Mouse (Mus musculus) forebrain, embryonic 12.5 days (tissue): ENCODE measurements at regions not wholly inside any gene's neighbourhood (a gene's known extent, or its start where the extent isn't known, plus 50 kb on each side); places are given as distances from the start of the nearest gene placed in this dataset.
"Not testable (repeated sequence)": the region's sequence is repeated elsewhere in the genome, so short reads cannot be mapped to it uniquely, and the experiment has no call there.

Experiments
- ATAC-seq: fragments of 200-750 bp; cut with Nextera tagmentation; 2 replicates; pipeline ENCODE4 v1.8.0; 2017; ENCODE audit warnings: moderate TSS enrichment; ENCODE audit not compliant: low FRiP score
- H3K27ac ChIP-seq: fragments of 300-500 bp; sonication (generic); 2 replicates; pipeline ENCODE4 v1.5.1; 2016; ENCODE audit warnings: mild to moderate bottlenecking
- H3K27me3 ChIP-seq: fragments of 300-500 bp; sonication (generic); 2 replicates; pipeline ENCODE4 v1.6.1; 2016; ENCODE audit warnings: mild to moderate bottlenecking
- H3K36me3 ChIP-seq: fragments of 300-500 bp; sonication (generic); replicated peaks from 2 replicates; pipeline ENCODE4 v1.6.1; 2016; ENCODE audit warnings: mild to moderate bottlenecking
- H3K4me1 ChIP-seq: fragments of 300-500 bp; sonication (generic); 2 replicates; pipeline ENCODE4 v1.6.1; 2016
- H3K4me2 ChIP-seq: fragments of 300-500 bp; sonication (generic); 2 replicates; pipeline ENCODE4 v1.6.1; 2016; ENCODE audit warnings: mild to moderate bottlenecking, moderate library complexity
- H3K4me3 ChIP-seq: fragments of 300-500 bp; sonication (generic); replicated peaks from 2 replicates; pipeline ENCODE4 v1.5.1; 2016; ENCODE audit warnings: mild to moderate bottlenecking
- H3K9ac ChIP-seq: fragments of 300-500 bp; sonication (generic); 2 replicates; pipeline ENCODE4 v1.6.1; 2016; ENCODE audit warnings: mild to moderate bottlenecking
- H3K9me3 ChIP-seq: fragments of 300-500 bp; sonication (generic); 2 replicates; pipeline ENCODE4 v1.6.1; 2016
- WGBS: fragments of 180-500 bp; shearing (Covaris S2); methylation state at CpG from one replicate; pipeline ENCODE4 v1.1.7; 2016; 5-methylcytosine and 5-hydroxymethylcytosine counted together

GRCm38 (mm10) chr10:15046285-15046684 lies 328.3 kb upstream of the Gje1 start:
- WGBS = 82% methylated on average over 4 of the region's 4 CpGs
- Histone ChIP-seq H3K27ac (no peak overlapping the region), H3K4me2 (no peak overlapping the region), H3K9me3 (no peaks in the 10 kb centered on the region), H3K9ac (no peak overlapping the region), H3K4me1 (no peaks in the 10 kb centered on the region), H3K27me3 (no peaks in the 10 kb centered on the region), H3K4me3 (no peak overlapping the region), H3K36me3 (no peaks in the 10 kb centered on the region)
- no peak for ATAC-seq

GRCm38 (mm10) chr10:15037571-15037970 lies 319.6 kb upstream of the Gje1 start:
- Histone ChIP-seq H3K27ac (no peak overlapping the region), H3K4me2 (no peak overlapping the region), H3K9ac (no peak overlapping the region), H3K4me1 (no peaks in the 10 kb centered on the region), H3K36me3 (no peaks in the 10 kb centered on the region), H3K4me3 (no peak overlapping the region), H3K9me3 (no peaks in the 10 kb centered on the region), H3K27me3 (no peaks in the 10 kb centered on the region)
- WGBS = 90% methylated on average over 3 of the region's 3 CpGs
- ATAC-seq = no peak

- Histone ChIP-seq H3K27ac (no peak overlapping the region), H3K36me3 (no peaks in the 10 kb centered on the region), H3K4me3 (no peak overlapping the region), H3K9ac (no peak overlapping the region), H3K27me3 (no peaks in the 10 kb centered on the region), H3K9me3 (no peaks in the 10 kb centered on the region), H3K4me1 (no peaks in the 10 kb centered on the region), H3K4me2 (no peak overlapping the region)
- WGBS = 70% methylated on average over 1 of the region's 1 CpGs
- no peak for ATAC-seq
Observed at GRCm38 (mm10) chr10:15031517-15031916, 313.5 kb upstream of the Gje1 start.

GRCm38 (mm10) chr10:15029151-15029550 lies 311.1 kb upstream of the Gje1 start:
- no peak for ATAC-seq
- no peaks in the 10 kb centered on the region for H3K27me3 ChIP-seq
- H3K36me3 ChIP-seq = no peaks in the 10 kb centered on the region
- H3K27ac ChIP-seq = no peak overlapping the region
- H3K4me1 ChIP-seq = no peaks in the 10 kb centered on the region
- no peak overlapping the region for H3K4me2 ChIP-seq
- no peak overlapping the region for H3K4me3 ChIP-seq
- H3K9ac ChIP-seq = no peak overlapping the region
- no peaks in the 10 kb centered on the region for H3K9me3 ChIP-seq

- Histone ChIP-seq H3K4me2 (no peak overlapping the region), H3K27me3 (no peaks in the 10 kb centered on the region), H3K9me3 (no peaks in the 10 kb centered on the region), H3K27ac (no peak overlapping the region), H3K4me1 (no peaks in the 10 kb centered on the region), H3K9ac (no peak overlapping the region), H3K4me3 (no peak overlapping the region), H3K36me3 (no peaks in the 10 kb centered on the region)
- WGBS = 82% methylated on average over 4 of the region's 4 CpGs
- ATAC-seq = no peak
Observed at GRCm38 (mm10) chr10:15013919-15014318, 295.9 kb upstream of the Gje1 start.

GRCm38 (mm10) chr10:14996374-14996773 lies 278.4 kb upstream of the Gje1 start:
- Histone ChIP-seq H3K4me2 (no peak overlapping the region), H3K9ac (no peak overlapping the region), H3K27ac (no peak overlapping the region), H3K27me3 (no peaks in the 10 kb centered on the region), H3K36me3 (no peaks in the 10 kb centered on the region), H3K4me3 (no peak overlapping the region), H3K9me3 (no peaks in the 10 kb centered on the region), H3K4me1 (no peaks in the 10 kb centered on the region)
- 88% methylated on average over 2 of the region's 2 CpGs for WGBS
- ATAC-seq = no peak

GRCm38 (mm10) chr10:14989601-14990140 lies 271.7 kb upstream of the Gje1 start:
- H3K9ac ChIP-seq = no peak overlapping the region

GRCm38 (mm10) chr10:14986566-14986965 lies 268.6 kb upstream of the Gje1 start:
- H3K4me1 ChIP-seq, H3K27me3 ChIP-seq, H3K36me3 ChIP-seq, H3K4me3 ChIP-seq, H3K9me3 ChIP-seq, H3K9ac ChIP-seq, ATAC-seq, H3K4me2 ChIP-seq, H3K27ac ChIP-seq: not testable (repeated sequence)
- WGBS = 19% methylated on average over 2 of the region's 2 CpGs

More at GRCm38 (mm10) chr10:14989601-14990140, 271.7 kb upstream of the Gje1 start:
- Histone ChIP-seq H3K4me3 (no peak overlapping the region), H3K27ac (no peak overlapping the region), H3K4me1 (no peaks in the 10 kb centered on the region), H3K9me3 (no peaks in the 10 kb centered on the region), H3K36me3 (no peaks in the 10 kb centered on the region), H3K4me2 (no peak overlapping the region), H3K27me3 (no peaks in the 10 kb centered on the region)
- ATAC-seq = no peak

- Histone ChIP-seq H3K27me3 (no peaks in the 10 kb centered on the region), H3K4me1 (no peaks in the 10 kb centered on the region), H3K4me3 (no peak overlapping the region), H3K9ac (no peak overlapping the region), H3K4me2 (no peak overlapping the region), H3K9me3 (no peaks in the 10 kb centered on the region), H3K27ac (no peak overlapping the region), H3K36me3 (no peaks in the 10 kb centered on the region)
- WGBS = 67% methylated on average over 4 of the region's 4 CpGs
- no peak for ATAC-seq
Observed at GRCm38 (mm10) chr10:14978093-14978755, 260.2 kb upstream of the Gje1 start.

GRCm38 (mm10) chr10:14977268-14978000 lies 259.4 kb upstream of the Gje1 start:
- H3K9ac ChIP-seq = no peak overlapping the region
- 48% methylated on average over 2 of the region's 2 CpGs for WGBS
- no peaks in the 10 kb centered on the region for H3K4me1 ChIP-seq
- no peaks in the 10 kb centered on the region for H3K9me3 ChIP-seq
- no peak overlapping the region for H3K4me2 ChIP-seq
- H3K27me3 ChIP-seq = no peaks in the 10 kb centered on the region
- H3K36me3 ChIP-seq = no peaks in the 10 kb centered on the region
- no peak overlapping the region for H3K27ac ChIP-seq
- ATAC-seq = peak; percentile 23; the same call in 1 of the 2 replicates
- no peak overlapping the region for H3K4me3 ChIP-seq

GRCm38 (mm10) chr10:14969726-14970125 lies 251.7 kb upstream of the Gje1 start:
- H3K4me1 ChIP-seq = no peaks in the 10 kb centered on the region
- H3K9ac ChIP-seq = no peak overlapping the region
- no peaks in the 10 kb centered on the region for H3K27me3 ChIP-seq
- no peak overlapping the region for H3K4me3 ChIP-seq
- no peak overlapping the region for H3K4me2 ChIP-seq
- no peaks in the 10 kb centered on the region for H3K36me3 ChIP-seq
- H3K9me3 ChIP-seq = no peaks in the 10 kb centered on the region
- ATAC-seq = no peak
- H3K27ac ChIP-seq = no peak overlapping the region

- H3K9ac ChIP-seq = no peak overlapping the region
- H3K27me3 ChIP-seq = no peaks in the 10 kb centered on the region
- no peaks in the 10 kb centered on the region for H3K4me1 ChIP-seq
- H3K36me3 ChIP-seq = no peaks in the 10 kb centered on the region
- no peak overlapping the region for H3K4me3 ChIP-seq
- no peak overlapping the region for H3K27ac ChIP-seq
- ATAC-seq = no peak
- H3K9me3 ChIP-seq = no peaks in the 10 kb centered on the region
- WGBS = 47% methylated on average over 1 of the region's 1 CpGs
- H3K4me2 ChIP-seq = no peak overlapping the region
Observed at GRCm38 (mm10) chr10:14967645-14968044, 249.6 kb upstream of the Gje1 start.

- not testable (repeated sequence) for H3K36me3 ChIP-seq, H3K4me2 ChIP-seq, H3K9ac ChIP-seq, H3K4me1 ChIP-seq, H3K27me3 ChIP-seq, H3K9me3 ChIP-seq, ATAC-seq, H3K27ac ChIP-seq, H3K4me3 ChIP-seq
- 83% methylated on average over 3 of the region's 3 CpGs for WGBS
Observed at GRCm38 (mm10) chr10:14966771-14967170, 248.8 kb upstream of the Gje1 start.
